Mouse (Mus musculus) hindbrain, embryonic 14.5 days (tissue): ENCODE measurements around the gene Ogfod2. TPM values are rescaled to one million over a fixed set of nuclear protein-coding genes. Genes with fewer than 3 reads are reported as not detected.

Source experiments
- ATAC-seq: fragments of 200-750 bp; cut with Nextera tagmentation; 2 replicates; pipeline ENCODE4 v1.8.0; 2017; ENCODE audit warnings: moderate number of reproducible peaks, mild to moderate bottlenecking, moderate TSS enrichment, moderate library complexity; ENCODE audit not compliant: low FRiP score
- DNase-seq: peaks from one replicate; pipeline ENCODE4 v3.0.0-alpha.2; 2015; ENCODE audit warnings: low spot score
- H3K27ac ChIP-seq: fragments of 300-500 bp; sonication (generic); 2 replicates; pipeline ENCODE4 v1.5.1; 2014; ENCODE audit warnings: mild to moderate bottlenecking, moderate library complexity
- H3K27me3 ChIP-seq: fragments of 300-500 bp; sonication (generic); 2 replicates; pipeline ENCODE4 v1.6.1; 2014; ENCODE audit warnings: mild to moderate bottlenecking, low read length, mixed read lengths; ENCODE audit not compliant: control insufficient read depth, insufficient read depth
- H3K36me3 ChIP-seq: fragments of 300-500 bp; sonication (generic); replicated peaks from 2 replicates; pipeline ENCODE4 v1.6.1; 2014; ENCODE audit not compliant: control insufficient read depth, insufficient read depth
- H3K4me1 ChIP-seq: fragments of 300-500 bp; sonication (generic); replicated peaks from 2 replicates; pipeline ENCODE4 v1.6.1; 2014; ENCODE audit warnings: antibody characterized with exemption, low read length, mixed read lengths; ENCODE audit not compliant: control insufficient read depth, insufficient read depth
- H3K4me2 ChIP-seq: fragments of 300-500 bp; sonication (generic); replicated peaks from 2 replicates; pipeline ENCODE4 v1.6.1; 2014; ENCODE audit warnings: mild to moderate bottlenecking, moderate library complexity
- H3K4me3 ChIP-seq: fragments of 300-500 bp; sonication (generic); replicated peaks from 2 replicates; pipeline ENCODE4 v1.5.1; 2014; ENCODE audit warnings: mild to moderate bottlenecking, low read length
- H3K9ac ChIP-seq: fragments of 300-500 bp; sonication (generic); 2 replicates; pipeline ENCODE4 v1.6.1; 2014
- H3K9me3 ChIP-seq: fragments of 300-500 bp; sonication (generic); 2 replicates; pipeline ENCODE4 v1.6.1; 2016; ENCODE audit warnings: low read length; ENCODE audit not compliant: control insufficient read depth
- WGBS: fragments of 180-500 bp; shearing (Covaris S2); extraction: QIAGEN DNeasy Blood & Tissue Kit; methylation state at CpG from one replicate; pipeline ENCODE4 v1.1.7; 2014; 5-methylcytosine and 5-hydroxymethylcytosine counted together
- polyA plus RNA-seq: library from polyadenylated mRNA; unstranded; fragments of >200 nt; fragmentation: Nextera tagmentation; extraction: Ambion mirVana; gene quantifications from 2 replicates; pipeline ENCODE4 v1.2.1, GENCODE M21; 2014

Gene Ogfod2
- polyA plus RNA-seq, 1 experiment from 2014 or later = 21.8 TPM

GRCm38 (mm10) chr5:124093120-124093794 is 18.8 kb upstream of the Ogfod2 start:
- 73% methylated on average over 11 of the region's 11 CpGs for WGBS
- H3K36me3 ChIP-seq = no peaks in the 10 kb centered on the region
- no peaks in the 10 kb centered on the region for H3K9me3 ChIP-seq
- 0 out of 2 replicates have a peak, but pooled peaks cover 3% of the 10 kb centered on the region for H3K27me3 ChIP-seq
- no peak overlapping the region for H3K9ac ChIP-seq
- H3K4me2 ChIP-seq = no peak overlapping the region
- no peak overlapping the region for H3K4me3 ChIP-seq
- DNase-seq = no peak
- H3K27ac ChIP-seq = no peak overlapping the region
- no peak for ATAC-seq
- H3K4me1 ChIP-seq = no peaks in the 10 kb centered on the region

GRCm38 (mm10) chr5:124093852-124094604 is 18.1 kb upstream of the Ogfod2 start:
- no peak for DNase-seq

DNA sequence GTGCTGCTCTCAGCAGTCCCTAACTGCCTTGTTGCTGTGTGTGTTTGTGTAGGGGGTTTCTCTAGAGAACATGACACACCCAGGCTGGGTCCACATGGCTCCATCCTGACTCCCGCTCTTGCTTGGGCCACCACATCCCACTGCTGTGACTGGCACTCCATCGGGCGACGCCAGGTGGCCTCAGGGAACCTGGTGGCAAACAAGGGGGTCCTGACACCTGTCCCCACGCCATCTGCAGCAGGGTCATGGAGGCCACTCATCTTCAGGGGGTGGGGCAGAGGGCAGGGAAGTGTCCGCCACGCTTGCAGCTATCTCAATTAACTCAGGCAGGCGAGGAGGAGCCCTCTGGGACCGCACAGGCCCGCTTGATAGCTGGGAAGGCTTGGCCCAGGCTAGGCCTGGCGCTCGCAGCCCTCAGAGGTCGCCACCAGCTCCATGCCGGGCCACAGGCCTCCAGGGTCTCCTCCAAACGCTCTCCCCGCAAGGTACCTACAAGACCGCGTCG is 17.0 kb upstream of the Ogfod2 start:
- Histone ChIP-seq H3K9me3 (no peaks in the 10 kb centered on the region), H3K36me3 (no peaks in the 10 kb centered on the region), H3K9ac (peak overlapping the region; percentile 53), H3K4me1 (no peaks in the 10 kb centered on the region), H3K4me2 (peak overlapping the region; percentile 50), H3K27me3 (0 out of 2 replicates have a peak, but pooled peaks cover 3% of the 10 kb centered on the region), H3K27ac (no peak overlapping the region), H3K4me3 (peak overlapping the region; percentile 40)
- DNase-seq (no peak), ATAC-seq (peak; percentile 50)
- WGBS = 9% methylated on average over 19 of the region's 19 CpGs

More at GRCm38 (mm10) chr5:124093852-124094604, 18.1 kb upstream of the Ogfod2 start:
- Histone ChIP-seq H3K4me1 (no peaks in the 10 kb centered on the region), H3K27ac (no peak overlapping the region), H3K9me3 (no peaks in the 10 kb centered on the region), H3K36me3 (no peaks in the 10 kb centered on the region), H3K4me2 (peak overlapping the region; percentile 50; the same call in 1 of the 2 replicates), H3K27me3 (0 out of 2 replicates have a peak, but pooled peaks cover 3% of the 10 kb centered on the region), H3K4me3 (no peak overlapping the region), H3K9ac (no peak overlapping the region)
- no peak for ATAC-seq
- 86% methylated on average over 12 of the region's 12 CpGs for WGBS

- Histone ChIP-seq H3K4me1 (no peaks in the 10 kb centered on the region), H3K4me3 (peak within 1 kb of the TSS; percentile 40), H3K9me3 (no peaks in the 10 kb centered on the region), H3K27me3 (0 out of 2 replicates have a peak, but pooled peaks cover 3% of the 10 kb centered on the region), H3K9ac (peak within 1 kb of the TSS; percentile 53), H3K36me3 (no peaks in the 10 kb centered on the region), H3K4me2 (peak within 1 kb of the TSS; percentile 50), H3K27ac (no peak within 1 kb of the TSS)
- 2% methylated on average over 41 of the region's 42 CpGs for whole genome bisulfite sequencing
- ATAC-seq (peak; percentile 77), DNase-seq (peak; percentile 85)
Observed at GRCm38 (mm10) chr5:124095596-124096232, 16.4 kb upstream of the Ogfod2 start, which contains the start of gene Abcb9. Gene Abcb9, minus strand, starts transcription at chr5:124095798.

- H3K9ac ChIP-seq = no peak overlapping the region
- WGBS = 86% methylated on average over 2 of the region's 2 CpGs
- ATAC-seq (no peak), DNase-seq (no peak)
- H3K4me3 ChIP-seq = no peak overlapping the region
- 0 out of 2 replicates have a peak, but pooled peaks cover 3% of the 10 kb centered on the region for H3K27me3 ChIP-seq
- H3K9me3 ChIP-seq = no peaks in the 10 kb centered on the region
- no peak overlapping the region for H3K4me2 ChIP-seq
- no peak overlapping the region for H3K27ac ChIP-seq
- H3K36me3 ChIP-seq = no peaks in the 10 kb centered on the region
- no peaks in the 10 kb centered on the region for H3K4me1 ChIP-seq
Observed at GRCm38 (mm10) chr5:124098923-124099322, 13.2 kb upstream of the Ogfod2 start.

- ATAC-seq = no peak
- no peaks in the 10 kb centered on the region for H3K9me3 ChIP-seq
- H3K27ac ChIP-seq = no peak overlapping the region
- no peak for DNase-seq
- 93% methylated on average over 11 of the region's 11 CpGs for WGBS
- H3K4me1 ChIP-seq = no peaks in the 10 kb centered on the region
- no peak overlapping the region for H3K4me3 ChIP-seq
- H3K4me2 ChIP-seq = no peak overlapping the region
- no peaks in the 10 kb centered on the region for H3K36me3 ChIP-seq
- H3K27me3 ChIP-seq = 0 out of 2 replicates have a peak, but pooled peaks cover 3% of the 10 kb centered on the region
- H3K9ac ChIP-seq = no peak overlapping the region
Observed at GRCm38 (mm10) chr5:124100128-124101044, 11.7 kb upstream of the Ogfod2 start.

GRCm38 (mm10) chr5:124102326-124102725 is 9.8 kb upstream of the Ogfod2 start:
- no peaks in the 10 kb centered on the region for H3K4me1 ChIP-seq
- H3K4me3 ChIP-seq = no peak overlapping the region
- H3K9me3 ChIP-seq = no peaks in the 10 kb centered on the region
- H3K4me2 ChIP-seq = no peak overlapping the region
- H3K27ac ChIP-seq = no peak overlapping the region
- no peak overlapping the region for H3K9ac ChIP-seq
- DNase-seq = no peak
- H3K36me3 ChIP-seq = no peaks in the 10 kb centered on the region
- H3K27me3 ChIP-seq = no peaks in the 10 kb centered on the region
- ATAC-seq = no peak
- WGBS = 86% methylated on average over 6 of the region's 6 CpGs

DNA sequence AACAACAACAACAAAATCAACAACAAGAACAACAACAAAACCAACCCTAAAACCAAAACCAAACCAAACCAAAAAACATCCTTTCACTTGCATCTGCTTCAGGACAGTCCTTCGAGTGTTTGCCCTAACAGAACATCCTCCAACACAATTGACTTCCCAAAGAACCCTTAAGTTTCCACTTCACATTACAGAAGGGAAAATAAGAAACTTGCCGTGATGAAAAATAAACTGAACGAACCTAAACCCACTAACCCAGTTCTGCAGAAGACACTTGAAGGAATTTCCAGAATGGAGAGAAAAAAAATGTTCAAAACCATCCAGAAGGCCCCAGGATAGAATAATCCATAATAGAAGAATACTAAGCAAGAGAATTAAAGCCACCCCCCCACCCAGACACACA is 9.1 kb upstream of the Ogfod2 start:
- no peaks in the 10 kb centered on the region for H3K27me3 ChIP-seq
- H3K4me3 ChIP-seq = no peak overlapping the region
- H3K9me3 ChIP-seq = no peaks in the 10 kb centered on the region
- no peaks in the 10 kb centered on the region for H3K36me3 ChIP-seq
- ATAC-seq (no peak), DNase-seq (no peak)
- H3K27ac ChIP-seq = no peak overlapping the region
- no peaks in the 10 kb centered on the region for H3K4me1 ChIP-seq
- WGBS = 90% methylated on average over 3 of the region's 3 CpGs
- no peak overlapping the region for H3K9ac ChIP-seq
- H3K4me2 ChIP-seq = no peak overlapping the region
